Mouse (Mus musculus) erythroblast, embryonic 14.5 days (primary cell): ENCODE results near the gene 1700001K19Rik. TPM values are rescaled to one million over a fixed set of nuclear protein-coding genes. Genes with fewer than 3 reads are reported as not detected.

Experiments used
- H3K27me3 ChIP-seq: 2 replicates; pipeline ENCODE4 v1.6.1; 2012; ENCODE audit warnings: inconsistent platforms; ENCODE audit not compliant: control insufficient read depth
- H3K36me3 ChIP-seq: 2 replicates; pipeline ENCODE4 v1.6.1; 2012; ENCODE audit warnings: mild to moderate bottlenecking, inconsistent platforms; ENCODE audit not compliant: control insufficient read depth
- H3K4me1 ChIP-seq: 2 replicates; pipeline ENCODE4 v1.6.1; 2012; ENCODE audit warnings: inconsistent platforms; ENCODE audit not compliant: control insufficient read depth
- H3K4me3 ChIP-seq: replicated peaks from 2 replicates; pipeline ENCODE3; 2012; ENCODE audit warnings: moderate library complexity, mild to moderate bottlenecking, inconsistent platforms
- H3K9me3 ChIP-seq: 2 replicates; pipeline ENCODE4 v1.6.1; 2012; ENCODE audit warnings: low read length, inconsistent platforms, mixed read lengths; ENCODE audit not compliant: control insufficient read depth
- GATA1 ChIP-seq: IDR thresholded peaks from 2 replicates; pipeline ENCODE4 v1.6.1; 2012; ENCODE audit warnings: low read length, inconsistent platforms, mixed read lengths
- TAL1 ChIP-seq: IDR thresholded peaks from 3 replicates; pipeline ENCODE4 v1.6.1; 2012; ENCODE audit warnings: low read length, inconsistent platforms, mixed read lengths
- polyA plus RNA-seq: library from polyadenylated mRNA; stranded (reverse); fragments of >175 nt; gene quantifications from 2 replicates; pipeline ENCODE4 v1.2.3, GENCODE M21; 2012

The 1700001K19Rik gene
- polyA plus RNA-seq, 1 experiment: not detected

DNA sequence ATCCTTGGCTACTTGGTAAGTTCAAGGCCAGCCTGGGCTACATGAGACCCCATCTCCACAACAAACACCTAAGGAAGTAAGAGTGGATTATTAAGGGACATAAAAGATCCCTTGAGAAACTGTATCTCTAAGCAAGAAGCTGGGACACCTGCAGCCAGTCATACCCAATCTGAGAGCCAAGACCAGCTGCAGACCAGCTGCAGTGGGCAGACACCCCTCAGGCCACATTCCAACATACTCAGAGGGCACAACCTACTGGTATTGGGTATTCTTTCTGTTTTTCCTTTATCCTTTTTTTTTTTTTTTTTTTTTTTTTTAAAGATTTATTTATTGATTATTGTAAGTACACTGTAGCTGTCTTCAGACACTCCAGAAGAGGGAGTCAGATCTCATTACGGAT, 1.2 kb upstream of the 1700001K19Rik start:
- Histone ChIP-seq H3K4me3 (no peak overlapping the region), H3K9me3 (no peaks in the 10 kb centered on the region), H3K27me3 (no peaks in the 10 kb centered on the region), H3K36me3 (peaks cover 30% of the 10 kb centered on the region), H3K4me1 (peaks cover 13% of the 10 kb centered on the region)
- TF ChIP-seq TAL1 (no peak; the same call in 2 of the 3 replicates), GATA1 (no peak)

DNA sequence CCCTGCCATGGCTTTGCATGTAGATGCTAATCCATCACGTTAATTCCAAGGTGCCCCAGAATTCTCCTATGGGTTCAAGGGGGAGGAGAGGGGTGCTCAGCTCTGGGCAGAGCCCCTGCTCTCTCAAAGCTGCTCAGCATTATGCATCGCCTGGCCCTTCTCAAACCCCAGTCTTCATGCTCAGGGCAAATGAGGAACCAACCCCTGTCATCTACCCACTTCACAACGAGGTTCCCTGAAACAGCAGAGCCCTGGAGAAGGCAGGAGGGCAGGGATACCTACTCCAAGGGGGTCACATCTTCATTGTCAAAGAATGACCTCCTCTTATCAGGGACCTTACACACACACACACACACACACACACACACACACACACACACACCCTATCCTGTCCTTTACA, 541 bp downstream of the 1700001K19Rik start:
- Histone ChIP-seq H3K4me1 (peaks cover 11% of the 10 kb centered on the region), H3K9me3 (no peaks in the 10 kb centered on the region)
- TF ChIP-seq GATA1: no peak
- TF ChIP-seq TAL1: no peak

DNA sequence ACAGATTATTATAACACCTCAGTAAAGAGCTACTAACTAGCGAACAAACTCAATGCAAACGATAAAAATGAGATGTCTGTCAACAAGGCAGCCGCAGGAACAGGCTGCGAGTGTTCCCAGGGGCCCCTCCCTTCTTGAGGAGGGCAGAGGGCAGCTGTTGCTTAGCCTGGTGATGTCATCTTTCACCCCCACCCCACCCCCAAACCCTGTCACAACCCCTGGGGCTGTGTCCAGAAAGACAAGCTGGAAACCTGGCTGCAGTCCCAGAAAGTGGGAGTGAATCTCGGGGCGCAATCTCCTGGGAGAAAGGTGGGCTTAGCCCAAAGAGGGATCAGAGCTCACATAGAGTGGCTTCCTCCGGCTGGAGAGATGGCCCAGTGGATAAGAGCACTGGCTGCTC, 1.2 kb downstream of the 1700001K19Rik start:
- Histone ChIP-seq H3K4me1 (peaks cover 11% of the 10 kb centered on the region), H3K27me3 (no peaks in the 10 kb centered on the region), H3K4me3 (no peak overlapping the region), H3K36me3 (peaks cover 8% of the 10 kb centered on the region), H3K9me3 (no peaks in the 10 kb centered on the region)
- TF ChIP-seq GATA1 (no peak), TAL1 (no peak)

More for the DNA sequence above, 541 bp downstream of the 1700001K19Rik start:
- H3K27me3 ChIP-seq: no peaks in the 10 kb centered on the region
- H3K4me3 ChIP-seq: no peak overlapping the region
- peaks cover 14% of the 10 kb centered on the region for H3K36me3 ChIP-seq

DNA sequence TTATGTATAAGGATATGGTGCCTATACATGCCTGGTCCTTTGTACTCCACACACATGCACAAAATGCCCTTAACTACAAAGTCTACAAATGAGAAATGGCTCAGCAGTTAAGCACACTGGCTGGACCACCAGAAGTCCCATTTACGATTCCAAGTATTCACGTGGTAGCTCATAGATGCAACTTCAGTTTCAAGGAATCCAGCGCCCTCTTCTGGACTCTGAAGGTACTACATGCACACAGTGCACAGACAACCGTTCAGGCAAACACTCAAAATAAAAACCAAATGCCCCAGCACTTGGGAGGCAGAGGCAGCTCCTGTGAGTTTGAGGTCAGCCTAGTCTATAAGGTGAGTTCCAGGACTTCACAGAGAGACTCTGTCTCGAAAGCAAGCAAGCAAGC, 8.2 kb downstream of the 1700001K19Rik start:
- Histone ChIP-seq H3K4me3 (no peak overlapping the region), H3K27me3 (no peaks in the 10 kb centered on the region), H3K9me3 (no peaks in the 10 kb centered on the region), H3K4me1 (no peaks in the 10 kb centered on the region; the same call in 1 of the 2 replicates), H3K36me3 (no peaks in the 10 kb centered on the region)
- TF ChIP-seq GATA1 (no peak), TAL1 (no peak)

DNA sequence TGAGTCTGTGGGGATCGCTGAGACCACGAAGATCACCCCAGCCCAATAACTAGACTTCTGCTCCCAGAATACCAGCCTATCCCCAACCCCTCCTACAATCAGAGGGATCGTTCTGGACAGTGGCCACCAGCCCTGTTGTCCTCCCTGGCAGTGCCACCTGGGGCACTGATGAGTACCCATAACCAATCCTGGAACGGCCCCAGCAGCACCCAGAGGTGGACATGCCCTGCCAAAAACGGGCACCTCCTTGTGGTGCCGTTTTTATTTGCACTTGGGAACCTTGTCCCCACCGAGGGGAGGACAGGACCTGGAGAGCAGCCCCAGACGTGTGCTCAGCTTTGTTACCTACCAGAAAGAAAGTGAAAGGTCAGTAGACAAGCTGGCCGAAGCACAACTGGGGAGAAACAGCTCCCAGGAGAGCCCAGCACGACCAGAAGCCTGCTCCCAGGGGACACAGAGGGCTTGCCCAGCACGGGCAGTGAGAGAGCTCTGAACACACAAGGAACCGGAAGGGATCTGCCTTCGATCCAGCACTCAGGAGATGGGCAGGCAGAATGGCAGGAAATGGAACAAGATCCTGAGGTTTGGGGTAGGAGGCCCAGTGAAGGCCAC, 14.8 kb downstream of the 1700001K19Rik start:
- TF ChIP-seq GATA1: no peak
- TF ChIP-seq TAL1: no peak
- Histone ChIP-seq H3K9me3 (no peaks in the 10 kb centered on the region), H3K4me3 (no peak overlapping the region), H3K4me1 (no peaks in the 10 kb centered on the region; the same call in 1 of the 2 replicates), H3K27me3 (no peaks in the 10 kb centered on the region), H3K36me3 (peaks cover 62% of the 10 kb centered on the region)

DNA sequence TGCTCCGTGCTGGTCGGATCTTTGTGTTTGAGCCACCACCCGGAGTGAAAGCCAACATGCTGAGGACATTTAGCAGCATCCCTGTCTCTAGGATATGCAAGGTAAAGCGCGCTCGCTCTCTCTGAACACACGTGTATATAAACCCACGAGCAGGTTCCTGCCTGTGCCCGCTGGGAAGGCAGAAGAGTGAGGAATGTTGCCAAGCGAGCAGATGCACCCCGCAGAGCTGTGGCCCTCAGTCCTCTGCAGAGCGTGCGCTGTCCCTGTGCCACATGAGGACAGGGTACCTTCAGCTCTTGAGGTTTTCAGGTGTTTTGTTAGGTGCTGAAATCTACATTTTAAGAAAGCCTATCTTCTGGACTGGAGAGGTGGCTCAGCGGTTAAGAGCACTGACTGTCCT, 20.7 kb downstream of the 1700001K19Rik start:
- TF ChIP-seq GATA1 (no peak), TAL1 (no peak)
- Histone ChIP-seq H3K27me3 (no peaks in the 10 kb centered on the region), H3K4me3 (no peak overlapping the region), H3K9me3 (no peaks in the 10 kb centered on the region), H3K4me1 (no peaks in the 10 kb centered on the region), H3K36me3 (peaks cover 99% of the 10 kb centered on the region)

DNA sequence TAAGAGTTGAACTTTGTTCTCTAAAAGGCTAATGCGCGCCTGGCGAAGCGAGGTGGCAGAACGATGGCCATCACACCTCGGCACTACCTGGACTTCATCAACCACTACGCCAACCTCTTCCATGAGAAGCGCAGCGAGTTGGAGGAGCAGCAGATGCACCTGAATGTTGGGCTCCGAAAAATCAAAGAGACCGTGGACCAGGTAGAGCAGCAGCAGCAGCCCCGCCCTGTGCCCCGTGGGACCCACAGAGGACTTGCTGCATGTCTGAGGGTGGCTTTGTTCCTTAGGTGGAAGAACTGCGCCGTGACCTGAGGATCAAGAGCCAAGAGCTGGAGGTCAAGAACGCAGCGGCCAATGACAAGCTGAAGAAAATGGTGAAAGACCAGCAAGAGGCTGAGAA, 31.0 kb downstream of the 1700001K19Rik start:
- peaks cover 95% of the 10 kb centered on the region for H3K36me3 ChIP-seq
- H3K4me3 ChIP-seq: no peak overlapping the region
- no peaks in the 10 kb centered on the region for H3K4me1 ChIP-seq
- no peak for TF ChIP-seq GATA1
- TF ChIP-seq TAL1: no peak
- H3K27me3 ChIP-seq: no peaks in the 10 kb centered on the region
- H3K9me3 ChIP-seq: no peaks in the 10 kb centered on the region

DNA sequence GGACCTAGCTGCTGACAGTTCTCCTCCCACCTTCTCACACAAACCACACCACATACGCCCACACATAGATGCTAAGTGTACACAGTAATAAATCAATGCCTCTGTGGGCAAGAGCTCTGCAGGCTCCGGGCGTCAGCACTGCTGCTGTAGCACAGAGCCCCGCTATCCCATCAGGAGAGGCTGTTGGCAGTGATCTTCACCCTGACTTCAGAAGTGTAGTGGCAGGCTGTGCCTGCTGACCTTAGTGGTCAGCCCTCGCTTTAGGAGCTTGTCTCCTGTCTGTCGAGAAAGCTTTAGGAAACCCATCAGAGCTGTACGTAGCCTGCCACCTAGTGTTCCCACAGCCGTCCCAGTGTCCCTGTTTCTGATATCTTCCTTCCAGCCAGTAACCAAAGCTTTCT, 32.2 kb downstream of the 1700001K19Rik start:
- no peak for TF ChIP-seq GATA1
- Histone ChIP-seq H3K36me3 (peaks cover 95% of the 10 kb centered on the region), H3K9me3 (no peaks in the 10 kb centered on the region), H3K4me3 (no peak overlapping the region), H3K27me3 (no peaks in the 10 kb centered on the region), H3K4me1 (no peaks in the 10 kb centered on the region)

DNA sequence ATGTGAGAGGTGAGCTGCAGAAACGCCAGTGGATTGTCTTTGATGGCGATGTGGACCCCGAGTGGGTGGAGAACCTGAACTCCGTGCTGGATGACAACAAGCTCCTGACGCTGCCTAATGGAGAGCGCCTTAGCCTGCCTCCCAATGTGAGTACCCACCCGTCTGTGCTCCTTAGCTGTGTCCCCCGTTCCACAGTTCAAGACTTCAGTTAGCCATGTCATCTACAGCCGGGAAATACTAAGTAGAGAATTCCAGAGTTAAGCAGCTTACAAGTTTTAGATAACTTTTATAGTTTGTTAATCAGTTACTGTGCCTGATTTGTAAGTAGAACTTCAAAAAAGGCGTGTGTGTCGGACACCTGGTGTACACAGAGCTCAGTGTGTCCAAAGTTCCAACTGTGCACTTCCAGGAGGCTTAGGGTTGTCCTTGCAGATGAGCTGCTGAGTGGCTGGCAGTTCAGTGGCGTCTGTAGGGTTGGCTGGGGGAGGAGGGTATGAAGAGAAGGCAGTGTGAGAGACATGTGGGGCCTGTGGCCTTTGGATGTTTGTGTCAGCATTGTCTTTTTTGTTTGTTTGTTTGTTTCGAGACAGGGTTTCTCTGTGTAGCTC, 44.8 kb downstream of the 1700001K19Rik start:
- Histone ChIP-seq H3K4me1 (no peaks in the 10 kb centered on the region), H3K9me3 (no peaks in the 10 kb centered on the region), H3K27me3 (no peaks in the 10 kb centered on the region), H3K36me3 (peaks cover 100% of the 10 kb centered on the region), H3K4me3 (no peak overlapping the region)
- TF ChIP-seq GATA1 (no peak), TAL1 (no peak)

DNA sequence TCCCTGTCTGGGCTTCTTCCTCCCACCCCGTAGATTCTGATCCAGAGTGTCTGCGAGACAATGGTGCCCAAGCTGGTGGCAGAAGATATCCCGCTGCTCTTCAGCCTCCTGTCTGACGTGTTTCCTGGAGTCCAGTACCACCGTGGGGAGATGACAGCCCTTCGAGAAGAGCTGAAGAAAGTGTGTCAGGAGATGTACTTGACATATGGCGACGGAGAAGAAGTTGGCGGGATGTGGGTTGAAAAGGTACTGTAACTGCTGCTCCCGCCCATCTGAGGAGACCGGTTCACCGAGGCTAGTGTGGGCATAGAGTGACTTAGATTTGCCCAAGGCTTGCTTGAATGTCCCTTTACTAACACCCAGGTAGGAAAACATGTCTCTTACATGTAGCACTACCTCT, 46.1 kb downstream of the 1700001K19Rik start:
- H3K27me3 ChIP-seq: no peaks in the 10 kb centered on the region
- TF ChIP-seq TAL1 (no peak), GATA1 (no peak)

More for the DNA sequence above, 46.1 kb downstream of the 1700001K19Rik start:
- no peak overlapping the region for H3K4me3 ChIP-seq
- H3K9me3 ChIP-seq: no peaks in the 10 kb centered on the region
- no peaks in the 10 kb centered on the region for H3K4me1 ChIP-seq
- H3K36me3 ChIP-seq: peaks cover 100% of the 10 kb centered on the region
